Mouse (Mus musculus) fibroblast of lung, adult 2 months (primary cell): Measurements from ENCODE around the gene Trappc13.

Experiments
- DNase-seq: peaks from one replicate; pipeline ENCODE4 v3.0.0-alpha.2; 2011; ENCODE audit warnings: low read depth

The Trappc13 gene

GRCm38 (mm10) chr13:104114827-104115226, 63.4 kb downstream of the Trappc13 start:
- DNase-seq = no peak

GRCm38 (mm10) chr13:104113782-104114181, 64.5 kb downstream of the Trappc13 start:
- DNase-seq = no peak

GRCm38 (mm10) chr13:104112266-104112900, 65.9 kb downstream of the Trappc13 start:
- DNase-seq = no peak

GRCm38 (mm10) chr13:104110526-104110925, 67.7 kb downstream of the Trappc13 start:
- no peak for DNase-seq

GRCm38 (mm10) chr13:104109816-104110521, 68.3 kb downstream of the Trappc13 start:
- DNase-seq = no peak

- peak; percentile 59 for DNase-seq
Observed at GRCm38 (mm10) chr13:104109288-104109815, 68.9 kb downstream of the Trappc13 start, which contains the start of the genes Nln and Sgtb. TSS of gene Nln (minus strand) at chr13:104109614. TSS of gene Sgtb (plus strand) at chr13:104109741.

- no peak for DNase-seq
Observed at GRCm38 (mm10) chr13:104108651-104109287, 69.5 kb downstream of the Trappc13 start.

- no peak for DNase-seq
Observed at GRCm38 (mm10) chr13:104101606-104102235, 76.5 kb downstream of the Trappc13 start.

GRCm38 (mm10) chr13:104100416-104100815, 77.9 kb downstream of the Trappc13 start:
- no peak for DNase-seq

- no peak for DNase-seq
Observed at GRCm38 (mm10) chr13:104097190-104097589, 81.1 kb downstream of the Trappc13 start.

- no peak for DNase-seq
Observed at GRCm38 (mm10) chr13:104095955-104096354, 82.3 kb downstream of the Trappc13 start.

GRCm38 (mm10) chr13:104094531-104095385, 83.5 kb downstream of the Trappc13 start:
- DNase-seq = peak; percentile 68
